Mouse (Mus musculus): ENCODE results near the gene Trim58.
A peak's percentile ranks its signal among the peaks of the same experiment; 100 is the strongest.

Gene Trim58

DNA sequence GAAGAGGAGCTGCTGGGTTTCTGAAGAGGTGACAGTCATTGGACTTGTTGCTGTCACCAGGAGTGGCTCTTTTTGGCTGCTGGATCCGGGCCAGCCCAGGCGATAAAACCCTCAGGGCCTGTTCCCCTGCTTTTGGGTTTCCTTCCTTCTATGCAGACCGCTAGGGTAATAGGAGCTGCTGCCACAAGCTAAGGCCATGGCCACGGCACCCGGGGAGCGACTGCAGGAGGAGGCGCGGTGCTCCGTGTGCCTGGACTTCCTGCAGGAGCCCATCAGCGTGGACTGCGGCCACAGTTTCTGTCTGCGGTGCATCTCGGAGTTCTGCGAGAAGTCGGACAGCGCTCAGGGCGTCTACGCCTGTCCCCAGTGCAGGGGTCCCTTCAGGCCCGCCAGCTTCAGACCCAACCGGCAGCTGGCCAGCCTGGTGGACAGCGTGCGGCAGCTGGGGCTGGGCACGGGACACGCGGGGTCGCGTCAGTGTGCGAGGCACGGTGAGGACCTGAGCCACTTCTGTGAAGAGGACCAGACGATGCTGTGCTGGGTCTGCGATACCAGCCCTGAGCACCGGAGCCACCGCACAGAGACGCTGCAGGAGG lies at the start of gene Trim58:
TSS of gene Trim58 (plus strand) at position 194 of the 596 bp plus-strand sequence.
- peak in 1 of 2 experiments; percentile 2 for DNase-seq

DNA sequence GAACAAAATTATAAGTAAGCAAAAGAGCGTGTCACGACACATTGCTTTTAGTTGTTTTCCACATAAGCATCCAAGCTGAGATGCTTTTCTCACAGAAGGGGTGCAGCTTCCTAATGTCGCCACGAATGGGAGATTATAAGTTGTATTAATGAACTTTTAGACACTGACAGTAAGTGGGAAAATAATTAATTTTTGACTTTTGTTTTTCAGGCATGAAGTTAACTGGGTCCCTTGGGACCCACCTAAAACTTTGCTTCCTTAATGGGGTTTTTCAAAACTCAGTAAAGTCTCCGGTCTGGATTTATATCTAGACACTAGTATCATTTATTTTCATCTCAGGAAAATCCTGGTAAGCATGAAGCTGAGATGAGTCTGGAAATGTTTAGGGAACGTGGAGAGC lies 45.5 kb upstream of the Trim58 start, which contains the start of gene Olfr324:
TSS of gene Olfr324 (plus strand) at position 301 of the 400 bp plus-strand sequence.
- no peak for DNase-seq

DNA sequence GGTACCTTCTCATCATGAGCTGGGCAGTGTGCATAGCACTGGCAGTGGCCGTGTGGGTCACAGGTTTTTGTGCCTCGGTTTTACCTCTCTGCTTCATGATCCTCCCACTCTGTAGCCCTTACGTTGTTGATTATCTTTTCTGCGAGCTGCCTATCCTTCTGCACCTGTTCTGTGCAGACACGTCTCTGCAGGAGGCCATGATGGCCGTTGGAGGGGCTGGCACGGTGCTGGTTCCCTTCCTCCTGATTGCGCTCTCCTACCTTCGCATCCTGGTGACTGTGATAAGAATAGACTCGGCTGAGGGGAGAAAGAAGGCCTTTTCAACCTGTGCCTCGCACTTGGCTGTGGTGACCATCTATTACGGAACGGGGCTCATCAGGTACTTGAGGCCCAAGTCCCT lies 42.4 kb upstream of the Trim58 start:
- no peak for DNase-seq

DNA sequence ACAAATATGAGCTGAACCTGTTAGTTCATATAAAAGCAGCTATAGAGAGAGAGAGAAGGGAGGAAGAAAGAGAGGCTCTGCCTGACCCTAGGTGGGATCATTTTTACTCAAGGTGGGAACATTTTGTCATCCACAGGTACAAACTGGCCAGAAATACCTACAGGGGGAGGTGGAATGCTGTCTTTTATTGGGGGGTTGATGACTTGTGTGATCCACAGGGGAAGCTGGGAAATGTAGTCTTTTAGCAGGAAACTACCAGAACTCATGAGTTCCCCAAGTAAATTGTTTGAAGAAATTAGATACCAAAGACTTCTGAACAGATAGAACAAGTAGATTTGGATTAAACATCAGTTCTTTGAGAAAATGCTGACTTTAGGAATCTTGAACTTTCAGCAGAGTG lies 38.2 kb upstream of the Trim58 start:
- DNase-seq, result no peak

- DNase-seq, result no peak
Measured at GRCm38 (mm10) chr11:58602800-58603560, 37.3 kb upstream of the Trim58 start.

DNA sequence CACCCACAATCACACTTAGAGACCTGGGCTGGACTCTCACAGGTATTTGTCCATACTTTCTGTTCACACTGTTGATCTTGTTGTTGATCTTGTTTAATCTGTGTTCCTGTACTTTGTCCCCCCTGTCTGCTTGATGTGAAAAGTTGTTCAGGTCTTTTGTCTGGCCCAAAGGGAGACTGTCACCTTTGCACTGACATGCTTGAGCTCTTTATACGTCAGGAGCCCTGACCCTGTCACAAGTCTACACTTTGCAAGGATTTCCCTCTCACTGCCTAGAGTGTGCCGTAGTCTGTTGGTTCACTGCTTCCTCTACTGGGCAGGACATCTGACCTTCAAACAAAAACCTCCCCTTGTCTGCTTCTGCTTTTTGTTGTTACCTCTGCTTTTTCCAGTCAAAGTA lies 35.6 kb upstream of the Trim58 start:
- no peak for DNase-seq

DNA sequence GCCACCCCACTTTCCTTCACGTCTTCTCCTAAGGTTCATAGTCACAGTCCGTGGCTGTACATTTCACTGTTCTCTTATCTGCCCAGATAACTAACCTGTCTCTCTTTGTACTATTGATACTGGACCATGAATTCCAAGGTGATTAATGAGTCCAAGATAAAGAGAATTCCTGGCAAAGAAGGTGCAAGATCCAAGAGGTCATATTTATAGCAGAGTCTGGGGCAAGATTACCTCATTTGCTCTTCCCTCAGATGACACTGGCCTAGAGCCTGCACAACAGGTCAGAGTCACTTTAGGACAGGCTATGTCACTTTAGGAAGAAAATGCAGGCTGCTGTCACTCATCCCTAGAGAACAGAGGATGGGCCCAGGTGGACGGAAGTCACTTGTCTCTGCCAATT lies 35.0 kb upstream of the Trim58 start:
- DNase-seq, result no peak

DNA sequence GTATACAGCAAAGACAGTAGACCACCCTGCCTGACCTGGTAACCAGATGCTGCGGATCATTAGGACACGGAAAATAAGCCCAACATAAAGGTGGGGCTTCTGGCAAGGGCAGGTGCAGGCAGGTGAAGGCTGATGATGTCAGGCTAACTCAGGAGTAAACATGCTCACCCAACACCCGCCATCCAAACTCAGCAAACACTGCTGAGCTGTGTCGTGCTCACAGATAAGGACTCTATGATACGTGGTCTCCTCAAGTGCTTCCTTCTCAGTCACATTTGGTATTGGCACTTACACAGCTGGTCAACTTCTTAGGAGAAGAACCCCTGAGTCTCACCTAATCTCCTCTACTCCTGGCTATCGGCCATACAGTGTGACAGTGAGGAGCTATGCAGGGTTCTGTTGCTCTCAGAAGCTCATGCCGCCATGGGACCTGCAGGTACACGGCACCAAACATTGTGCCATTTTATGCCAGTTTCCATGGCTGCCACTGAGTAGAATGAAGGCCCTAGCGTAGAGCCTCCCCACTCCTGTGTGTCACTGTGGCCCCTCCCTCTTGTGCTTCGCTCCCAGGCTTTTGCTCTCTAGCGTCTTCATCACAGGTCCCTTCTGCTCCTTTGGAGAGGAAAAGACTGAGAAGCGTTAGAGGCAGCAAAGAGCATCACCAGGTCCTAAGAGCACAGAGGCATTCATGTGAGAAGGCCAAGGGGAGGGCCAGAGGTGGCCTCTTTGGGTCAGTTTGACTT lies 33.9 kb upstream of the Trim58 start:
- no peak for DNase-seq

GRCm38 (mm10) chr11:58607030-58607429 lies 33.2 kb upstream of the Trim58 start:
- DNase-seq, result no peak

- DNase-seq, result no peak
Measured at GRCm38 (mm10) chr11:58613359-58613758, 26.9 kb upstream of the Trim58 start.

- DNase-seq, result peak in 1 of 2 experiments; percentile 28
Measured at GRCm38 (mm10) chr11:58614526-58614925, 25.7 kb upstream of the Trim58 start.

GRCm38 (mm10) chr11:58615975-58616374 lies 24.3 kb upstream of the Trim58 start, which contains the start of gene 2210407C18Rik:
Gene 2210407C18Rik, minus strand, starts transcription at chr11:58616075.
- DNase-seq, result no peak

DNA sequence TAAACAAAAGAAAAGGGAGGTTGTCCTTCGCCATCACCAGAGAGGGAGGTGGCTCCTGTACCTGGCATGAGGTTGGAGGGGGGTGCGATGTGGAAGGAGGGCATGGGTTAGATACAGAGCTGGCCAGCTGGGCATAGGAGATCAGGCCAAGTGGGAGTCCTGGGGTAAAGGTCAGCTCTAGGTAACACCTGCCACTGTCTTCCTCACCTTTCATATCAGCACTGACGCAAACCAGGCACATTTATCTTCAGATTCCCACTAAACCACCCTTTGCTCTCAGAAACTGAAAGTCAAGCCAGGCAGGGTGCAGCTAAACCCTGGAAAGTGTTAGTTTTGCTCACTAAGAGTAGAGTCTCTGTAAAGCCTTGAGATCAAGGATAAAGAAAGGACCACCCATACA lies 21.9 kb upstream of the Trim58 start:
- no peak for DNase-seq

DNA sequence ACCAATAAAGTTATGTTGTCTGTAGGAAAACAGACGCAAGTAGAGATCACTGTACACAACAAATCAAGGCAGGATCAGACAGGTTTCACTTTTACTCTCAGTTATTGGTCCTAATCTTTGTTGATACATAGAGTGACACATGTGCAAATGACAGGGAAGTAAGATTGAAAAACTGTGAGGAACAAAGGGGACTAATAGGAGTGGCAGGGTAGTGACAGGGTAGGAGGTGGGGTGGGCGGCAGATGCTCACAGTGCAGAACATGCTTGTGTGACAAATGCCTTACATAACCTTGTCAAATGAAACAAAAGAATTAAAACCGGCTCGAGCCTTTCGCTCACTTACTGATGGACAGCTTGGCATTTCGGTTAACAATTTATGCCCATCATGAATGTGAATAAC lies 21.5 kb upstream of the Trim58 start:
- no peak for DNase-seq

- no peak for DNase-seq
Measured at GRCm38 (mm10) chr11:58626146-58626545, 14.1 kb upstream of the Trim58 start.

DNA sequence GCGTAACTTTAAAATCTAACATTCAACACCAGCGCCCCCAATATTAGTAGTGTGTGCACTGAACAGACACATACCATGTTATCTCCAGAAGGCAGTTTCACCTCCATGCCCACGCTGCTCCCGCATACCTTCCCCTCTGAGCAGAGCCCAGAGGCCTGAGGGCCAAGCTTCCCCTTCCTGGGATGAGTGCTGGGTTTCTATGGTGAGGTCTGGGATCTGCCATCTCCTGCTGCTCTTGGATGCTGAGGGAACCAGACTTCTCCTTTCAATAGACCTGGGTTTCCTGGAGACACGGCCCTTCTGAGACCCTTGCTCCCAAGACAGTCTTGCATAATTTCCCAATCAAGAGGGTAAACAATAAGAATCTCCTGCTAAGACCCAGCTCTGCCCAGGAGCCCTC lies 9.9 kb upstream of the Trim58 start, which contains the start of gene Olfr323:
TSS of gene Olfr323 (minus strand) at position 101 of the 400 bp plus-strand sequence.
- DNase-seq, result no peak

DNA sequence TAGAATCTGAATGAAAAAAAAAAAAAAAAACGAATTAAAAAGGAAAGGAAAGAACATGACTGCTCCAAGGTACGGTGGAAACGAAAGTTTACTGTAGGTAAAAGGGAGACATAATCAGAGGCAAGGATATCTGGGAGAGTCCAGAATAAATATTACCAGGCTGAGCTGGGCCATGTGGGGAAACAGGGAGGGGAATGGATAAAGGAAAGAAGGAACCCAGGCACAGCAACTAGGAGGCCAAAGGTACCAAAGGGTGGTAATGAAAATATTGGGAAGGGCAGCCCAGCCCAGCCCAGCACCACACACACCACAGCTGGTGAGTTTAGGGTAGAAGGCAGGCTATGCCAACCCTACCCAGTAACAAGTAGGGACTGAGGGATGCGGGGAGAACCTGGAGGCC lies 5.4 kb upstream of the Trim58 start:
- DNase-seq, result no peak

- peak; percentile 23 to 33 for DNase-seq
Measured at GRCm38 (mm10) chr11:58636376-58636977, 3.8 kb upstream of the Trim58 start.

- DNase-seq, result no peak
Measured at GRCm38 (mm10) chr11:58638176-58638701, 2.0 kb upstream of the Trim58 start.

DNA sequence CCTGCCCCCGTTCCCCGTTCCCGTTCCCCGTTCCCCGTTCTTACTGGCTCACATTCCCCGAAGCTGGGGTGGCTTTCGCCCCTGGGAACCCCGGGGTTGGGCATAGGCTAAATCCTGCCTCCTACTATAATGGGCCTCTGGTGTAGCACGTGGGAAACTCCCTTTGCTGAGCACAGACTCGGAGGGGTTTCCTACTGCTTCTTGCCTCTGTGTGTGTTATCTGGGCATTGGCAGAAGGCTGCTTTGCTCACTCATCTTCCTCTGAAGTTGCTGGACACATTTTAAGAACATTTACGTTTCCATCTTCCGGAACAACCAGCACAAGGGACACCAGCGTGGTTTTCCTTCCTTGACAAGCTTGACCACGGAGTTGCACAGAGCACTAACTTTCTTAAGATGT lies 792 bp downstream of the Trim58 start:
- DNase-seq, result no peak

DNA sequence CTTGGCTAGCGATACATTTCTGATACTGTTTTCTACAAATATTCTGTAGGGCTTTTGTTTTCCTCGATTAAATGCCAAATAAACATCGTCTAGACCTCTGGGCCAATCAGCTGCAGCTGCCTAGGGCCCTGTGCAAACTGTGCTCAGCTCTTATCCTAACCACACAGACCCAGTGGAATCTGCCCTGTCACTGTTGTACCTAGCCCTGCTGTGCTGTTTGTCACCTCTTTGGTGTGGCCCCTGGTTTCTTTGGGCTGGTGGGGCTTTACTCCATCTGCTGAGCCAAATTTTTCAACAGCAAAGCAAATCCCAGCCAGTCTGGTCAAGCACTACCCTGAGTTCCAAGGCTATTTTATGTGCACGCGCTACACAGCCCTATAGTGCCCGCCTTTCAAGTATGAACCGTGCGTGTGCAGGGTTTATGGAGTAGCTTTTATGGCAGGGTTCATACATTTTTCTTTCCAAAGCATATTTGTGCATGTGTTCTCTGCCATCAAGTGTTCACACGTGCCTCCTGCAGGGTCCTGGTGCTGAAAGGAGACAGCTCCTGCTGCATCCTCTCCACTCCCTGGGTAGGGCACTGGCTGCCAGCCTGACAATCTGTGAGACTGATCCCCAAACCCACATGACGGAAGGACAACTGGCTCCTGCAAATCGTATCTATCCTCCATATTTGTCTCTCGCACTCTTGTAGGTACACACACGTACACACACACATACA lies 1.5 kb downstream of the Trim58 start:
- no peak for DNase-seq

DNA sequence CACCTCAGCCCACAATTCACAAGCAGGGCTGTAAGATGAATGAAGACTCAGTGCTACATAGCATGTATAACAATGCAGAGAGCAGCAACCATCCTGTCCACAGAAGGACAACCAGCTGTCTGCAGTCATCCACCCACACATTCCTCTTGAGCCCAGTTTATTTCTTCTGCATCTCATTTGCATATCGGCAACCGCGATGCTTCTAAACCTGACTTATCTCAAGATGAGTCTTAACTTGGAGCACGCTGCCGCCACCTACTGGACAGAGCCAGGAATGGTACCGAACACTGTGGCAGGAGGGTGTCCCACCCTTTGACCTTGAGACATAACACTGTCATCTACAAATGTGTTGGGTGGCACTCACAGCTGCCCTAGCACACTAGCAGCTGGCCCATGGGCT lies 3.1 kb downstream of the Trim58 start:
- DNase-seq, result peak in 1 of 2 experiments; percentile 9

All from kidney, postnatal 25 days (tissue).